Mouse (Mus musculus) lung, postnatal 0 days (tissue): Measurements from ENCODE around the gene Lrrk2.

Source experiments
- CTCF ChIP-seq: IDR thresholded peaks from 2 replicates; pipeline ENCODE4 v1.5.1; 2016; ENCODE audit warnings: antibody characterized with exemption, mild to moderate bottlenecking
- EP300 ChIP-seq: IDR thresholded peaks from 2 replicates; pipeline ENCODE4 v1.6.1; 2016; ENCODE audit warnings: antibody characterized with exemption, mild to moderate bottlenecking, control low read depth

- TF ChIP-seq CTCF, result no peak
- no peak for TF ChIP-seq EP300
These were observed 106.2 kb downstream of the Lrrk2 start for GRCm38 (mm10) chr15:91779166-91779565.
